Mouse (Mus musculus): ENCODE measurements around the gene Foxo6. TPM values are rescaled to one million over a fixed set of nuclear protein-coding genes. Genes with fewer than 3 reads are reported as not detected.
A peak's percentile ranks its signal among the peaks of the same experiment; 100 is the strongest.

Foxo6 gene
- polyA plus RNA-seq, 1 experiment from 2014 or later = 1.1 TPM

GRCm38 (mm10) chr4:120268214-120269061, 18.7 kb downstream of the Foxo6 start:
- Histone ChIP-seq H3K27me3 (peaks cover 96% of the 10 kb centered on the region), H3K4me3 (replicated peaks) (peak overlapping the region; percentile 37), H3K36me3 (replicated peaks) (no peaks in the 10 kb centered on the region), H3K4me1 (peaks cover 69% of the 10 kb centered on the region), H3K9ac (peak overlapping the region; percentile 53), H3K27ac (peak overlapping the region; percentile 50; the same call in 1 of the 2 replicates), H3K9me3 (no peaks in the 10 kb centered on the region), H3K4me2 (peak overlapping the region; percentile 57)
- ATAC-seq (ENCODE audit: low FRiP score) = peak; percentile 48
- under 1% methylated on average over 91 of the region's 112 CpGs for WGBS

- peak overlapping the region; percentile 57 for H3K4me2 ChIP-seq
- 8% methylated on average over 25 of the region's 25 CpGs for WGBS
- H3K27me3 ChIP-seq = peaks cover 91% of the 10 kb centered on the region
- peak overlapping the region; percentile 37 for H3K4me3 ChIP-seq (replicated peaks)
- peaks cover 74% of the 10 kb centered on the region for H3K4me1 ChIP-seq
- no peak overlapping the region for H3K27ac ChIP-seq
- H3K9me3 ChIP-seq = no peaks in the 10 kb centered on the region
- no peak for ATAC-seq (ENCODE audit: low FRiP score)
- H3K36me3 ChIP-seq (replicated peaks) = no peaks in the 10 kb centered on the region
- peak overlapping the region; percentile 53; the same call in 1 of the 2 replicates for H3K9ac ChIP-seq
These were observed 19.5 kb downstream of the Foxo6 start for GRCm38 (mm10) chr4:120267683-120268082.

GRCm38 (mm10) chr4:120267136-120267535, 20.0 kb downstream of the Foxo6 start:
- H3K27ac ChIP-seq = no peak overlapping the region
- no peaks in the 10 kb centered on the region for H3K9me3 ChIP-seq
- ATAC-seq (ENCODE audit: low FRiP score) = no peak
- 0 out of 2 replicates have a peak overlapping the region, but pooled peaks have one; percentile 13 for H3K4me2 ChIP-seq
- H3K27me3 ChIP-seq = peaks cover 86% of the 10 kb centered on the region
- peak overlapping the region; percentile 37; the same call in 1 of the 2 replicates for H3K4me3 ChIP-seq (replicated peaks)
- WGBS = 20% methylated on average over 24 of the region's 24 CpGs
- H3K36me3 ChIP-seq (replicated peaks) = no peaks in the 10 kb centered on the region
- H3K9ac ChIP-seq = no peak overlapping the region
- peaks cover 74% of the 10 kb centered on the region for H3K4me1 ChIP-seq

GRCm38 (mm10) chr4:120264105-120264504, 23.0 kb downstream of the Foxo6 start:
- 59% methylated on average over 3 of the region's 3 CpGs for WGBS
- Histone ChIP-seq H3K4me1 (peaks cover 73% of the 10 kb centered on the region), H3K4me2 (no peak overlapping the region), H3K27me3 (peaks cover 80% of the 10 kb centered on the region), H3K36me3 (replicated peaks) (no peaks in the 10 kb centered on the region), H3K27ac (no peak overlapping the region; the same call in 1 of the 2 replicates), H3K4me3 (replicated peaks) (no peak overlapping the region), H3K9me3 (no peaks in the 10 kb centered on the region), H3K9ac (no peak overlapping the region)
- ATAC-seq (ENCODE audit: low FRiP score) = no peak

GRCm38 (mm10) chr4:120262726-120263125, 24.4 kb downstream of the Foxo6 start:
- Histone ChIP-seq H3K9ac (0 out of 2 replicates have a peak overlapping the region, but pooled peaks have one; percentile 33), H3K27me3 (peaks cover 78% of the 10 kb centered on the region), H3K9me3 (no peaks in the 10 kb centered on the region), H3K4me1 (peaks cover 63% of the 10 kb centered on the region), H3K36me3 (replicated peaks) (no peaks in the 10 kb centered on the region), H3K27ac (peak overlapping the region; percentile 75), H3K4me2 (0 out of 2 replicates have a peak overlapping the region, but pooled peaks have one; percentile 27), H3K4me3 (replicated peaks) (no peak overlapping the region)
- WGBS = 39% methylated on average over 2 of the region's 2 CpGs
- ATAC-seq (ENCODE audit: low FRiP score) = 0 out of 2 replicates have a peak, but pooled peaks have one; percentile 1

- H3K4me3 ChIP-seq (replicated peaks) = no peak overlapping the region
- WGBS = 14% methylated on average over 10 of the region's 10 CpGs
- peak overlapping the region; percentile 75 for H3K27ac ChIP-seq
- peaks cover 61% of the 10 kb centered on the region for H3K4me1 ChIP-seq
- H3K27me3 ChIP-seq = peaks cover 78% of the 10 kb centered on the region
- no peaks in the 10 kb centered on the region for H3K9me3 ChIP-seq
- peak; percentile 27 for ATAC-seq (ENCODE audit: low FRiP score)
- H3K36me3 ChIP-seq (replicated peaks) = no peaks in the 10 kb centered on the region
- H3K4me2 ChIP-seq = 0 out of 2 replicates have a peak overlapping the region, but pooled peaks have one; percentile 9
- 0 out of 2 replicates have a peak overlapping the region, but pooled peaks have one; percentile 2 for H3K9ac ChIP-seq
These were observed 24.9 kb downstream of the Foxo6 start for GRCm38 (mm10) chr4:120262206-120262605.

GRCm38 (mm10) chr4:120259356-120260181, 27.6 kb downstream of the Foxo6 start:
- peak overlapping the region; percentile 82 for H3K27ac ChIP-seq
- peak; percentile 37; the same call in 1 of the 2 replicates for ATAC-seq (ENCODE audit: low FRiP score)
- WGBS = 26% methylated on average over 21 of the region's 21 CpGs
- H3K36me3 ChIP-seq (replicated peaks) = no peaks in the 10 kb centered on the region
- H3K4me3 ChIP-seq (replicated peaks) = no peak overlapping the region
- H3K4me1 ChIP-seq = peaks cover 77% of the 10 kb centered on the region
- H3K4me2 ChIP-seq = peak overlapping the region; percentile 27
- peaks cover 65% of the 10 kb centered on the region for H3K27me3 ChIP-seq
- H3K9ac ChIP-seq = no peak overlapping the region
- no peaks in the 10 kb centered on the region for H3K9me3 ChIP-seq

GRCm38 (mm10) chr4:120248800-120249261, 38.3 kb downstream of the Foxo6 start:
- H3K9ac ChIP-seq = no peak overlapping the region
- ATAC-seq (ENCODE audit: low FRiP score) = peak; percentile 43
- H3K27ac ChIP-seq = peak overlapping the region; percentile 85
- H3K4me1 ChIP-seq = peaks cover 73% of the 10 kb centered on the region
- H3K4me3 ChIP-seq (replicated peaks) = no peak overlapping the region
- no peaks in the 10 kb centered on the region for H3K27me3 ChIP-seq
- WGBS = 5% methylated on average over 8 of the region's 8 CpGs
- peak overlapping the region; percentile 13; the same call in 1 of the 2 replicates for H3K4me2 ChIP-seq
- no peaks in the 10 kb centered on the region for H3K36me3 ChIP-seq (replicated peaks)
- no peaks in the 10 kb centered on the region for H3K9me3 ChIP-seq

- no peak overlapping the region for H3K4me3 ChIP-seq (replicated peaks)
- WGBS = 40% methylated on average over 5 of the region's 5 CpGs
- H3K9ac ChIP-seq = no peak overlapping the region
- no peaks in the 10 kb centered on the region for H3K9me3 ChIP-seq
- H3K4me2 ChIP-seq = no peak overlapping the region
- no peaks in the 10 kb centered on the region for H3K36me3 ChIP-seq (replicated peaks)
- H3K4me1 ChIP-seq = peaks cover 72% of the 10 kb centered on the region
- no peaks in the 10 kb centered on the region for H3K27me3 ChIP-seq
- peak overlapping the region; percentile 85 for H3K27ac ChIP-seq
- no peak for ATAC-seq (ENCODE audit: low FRiP score)
These were observed 39.7 kb downstream of the Foxo6 start for GRCm38 (mm10) chr4:120247412-120247811.

GRCm38 (mm10) chr4:120246086-120246485, 41.1 kb downstream of the Foxo6 start:
- H3K27me3 ChIP-seq = peaks cover 7% of the 10 kb centered on the region; the same call in 1 of the 2 replicates

GRCm38 (mm10) chr4:120242783-120243262, 44.3 kb downstream of the Foxo6 start:
- Histone ChIP-seq H3K4me1 (peaks cover 57% of the 10 kb centered on the region), H3K36me3 (replicated peaks) (no peaks in the 10 kb centered on the region), H3K4me2 (peak overlapping the region; percentile 44), H3K9me3 (no peaks in the 10 kb centered on the region), H3K9ac (peak overlapping the region; percentile 7; the same call in 1 of the 2 replicates), H3K4me3 (replicated peaks) (peak overlapping the region; percentile 20; the same call in 1 of the 2 replicates), H3K27ac (peak overlapping the region; percentile 89), H3K27me3 (peaks cover 26% of the 10 kb centered on the region)
- 2% methylated on average over 10 of the region's 10 CpGs for WGBS
- ATAC-seq (ENCODE audit: low FRiP score) = peak; percentile 91

More at GRCm38 (mm10) chr4:120246086-120246485, 41.1 kb downstream of the Foxo6 start:
- Histone ChIP-seq H3K9me3 (no peaks in the 10 kb centered on the region), H3K4me2 (no peak overlapping the region), H3K4me1 (peaks cover 72% of the 10 kb centered on the region), H3K9ac (no peak overlapping the region), H3K4me3 (replicated peaks) (no peak overlapping the region), H3K36me3 (replicated peaks) (no peaks in the 10 kb centered on the region), H3K27ac (no peak overlapping the region)
- WGBS = 84% methylated on average over 6 of the region's 6 CpGs
- no peak for ATAC-seq (ENCODE audit: low FRiP score)
